Mouse (Mus musculus): ENCODE measurements at regions not wholly inside any gene's neighbourhood (a gene's known extent, or its start where the extent isn't known, plus 50 kb on each side); places are given as distances from the start of the nearest gene placed in this dataset.

DNA sequence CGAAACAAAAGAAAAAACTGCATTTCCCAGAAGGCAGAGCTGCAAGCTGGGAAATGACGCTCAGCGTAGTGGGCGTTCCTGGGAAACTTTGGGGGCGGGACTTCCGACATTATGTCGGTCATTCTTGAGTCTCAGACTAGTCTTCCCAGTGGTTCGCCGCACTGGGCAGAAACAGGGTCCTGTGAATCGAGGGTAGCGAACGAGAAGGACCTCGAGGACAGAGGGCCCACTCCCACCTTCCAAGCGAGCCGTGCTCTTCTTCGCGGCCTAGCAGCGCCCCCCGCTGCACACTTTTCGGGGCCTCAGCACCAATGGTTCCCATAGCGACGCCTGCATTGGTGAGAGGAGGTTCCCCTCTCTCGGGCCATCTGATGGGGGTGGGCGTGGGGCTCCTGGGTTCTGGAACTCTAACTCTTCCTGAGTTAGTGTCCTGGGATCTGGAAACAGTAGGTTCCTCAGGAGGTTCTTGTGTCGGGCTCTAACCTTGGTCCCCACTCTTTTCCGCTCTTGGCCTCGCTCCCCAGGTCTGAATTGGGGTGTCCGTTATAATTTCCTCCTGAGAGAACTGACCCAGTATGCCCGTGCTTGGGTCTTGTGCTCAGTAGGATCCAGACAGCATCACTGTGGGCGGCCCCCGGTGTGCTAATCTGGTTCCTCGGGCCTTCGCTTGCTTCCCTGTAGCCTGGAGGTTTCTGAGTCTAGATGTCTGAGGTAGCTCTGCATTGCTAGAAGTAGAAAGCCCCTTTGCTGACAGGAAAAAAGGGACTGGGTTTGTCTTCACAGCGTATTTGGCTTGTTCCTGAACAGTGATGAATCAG, 52.8 kb upstream of the Gramd1a start:
- WGBS, result 32% methylated on average over 34 of the region's 34 CpGs
- Histone ChIP-seq H3K36me3 (peaks cover 22% of the 10 kb centered on the region), H3K27me3 (no peaks in the 10 kb centered on the region), H3K4me1 (peaks cover 8% of the 10 kb centered on the region), H3K4me3 (peak overlapping the region; percentile 66), H3K27ac (peak overlapping the region; percentile 60), H3K4me2 (peak overlapping the region; percentile 75), H3K9ac (peak overlapping the region; percentile 59), H3K9me3 (no peaks in the 10 kb centered on the region)
- ATAC-seq (ENCODE audit: insufficient number of reproducible peaks, low FRiP score, low TSS enrichment, low read depth), result peak; percentile 67; the same call in 1 of the 2 replicates

DNA sequence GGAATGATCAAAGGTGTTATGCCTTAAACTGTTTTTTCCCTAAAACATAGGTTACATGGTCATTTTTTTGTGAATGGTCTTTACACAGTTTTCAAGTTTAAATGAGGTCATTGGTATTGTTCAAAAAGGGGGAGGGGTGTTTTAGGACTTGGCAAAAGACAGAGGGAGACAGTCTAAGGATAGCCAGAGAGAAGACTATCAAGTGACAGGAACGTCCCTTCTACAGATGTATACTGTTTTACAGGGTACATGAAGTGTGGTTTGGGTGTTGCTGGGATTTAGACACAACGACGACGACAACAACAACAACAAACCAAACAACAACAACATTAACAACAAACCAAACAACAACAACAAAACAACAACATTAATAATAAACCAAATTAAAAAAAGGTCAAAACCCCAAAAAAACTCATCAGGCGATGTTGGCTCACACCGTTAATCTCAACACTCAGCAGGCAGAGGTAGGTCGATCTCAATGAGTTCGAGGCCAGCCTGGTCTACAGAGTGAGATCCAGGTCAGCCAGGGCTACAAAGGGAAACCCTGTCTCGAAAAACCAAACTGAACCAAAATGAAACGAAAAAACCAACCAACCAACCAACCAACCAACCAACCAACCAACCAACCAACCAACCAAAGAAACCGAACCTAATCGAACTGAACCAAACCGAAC, 52.0 kb upstream of the Gramd1a start:
- Histone ChIP-seq H3K27ac (no peak overlapping the region), H3K9ac (no peak overlapping the region), H3K27me3 (no peaks in the 10 kb centered on the region), H3K4me2 (peak overlapping the region; percentile 75), H3K9me3 (no peaks in the 10 kb centered on the region), H3K36me3 (peaks cover 18% of the 10 kb centered on the region), H3K4me1 (peaks cover 8% of the 10 kb centered on the region), H3K4me3 (peak overlapping the region; percentile 66)
- 71% methylated on average over 13 of the region's 13 CpGs for WGBS
- no peak for ATAC-seq (ENCODE audit: insufficient number of reproducible peaks, low FRiP score, low TSS enrichment, low read depth)

All from limb, embryonic 15.5 days (tissue).